Mouse (Mus musculus) megakaryocyte, embryonic 14.5 days (primary cell): ENCODE data around the gene Speer4d. TPM values are rescaled to one million over a fixed set of nuclear protein-coding genes. Genes with fewer than 3 reads are reported as not detected.
"Not testable (repeated sequence)": the region's sequence is repeated elsewhere in the genome, so short reads cannot be mapped to it uniquely, and the experiment has no call there.

Experiments used
- H3K27me3 ChIP-seq: replicated peaks from 2 replicates; pipeline ENCODE3; 2012; ENCODE audit warnings: inconsistent platforms
- H3K36me3 ChIP-seq: replicated peaks from 2 replicates; pipeline ENCODE3; 2012; ENCODE audit warnings: low read length, inconsistent platforms, mixed read lengths
- H3K4me1 ChIP-seq: 2 replicates; pipeline ENCODE4 v1.6.1; 2012; ENCODE audit warnings: inconsistent platforms
- H3K4me3 ChIP-seq: replicated peaks from 2 replicates; pipeline ENCODE3; 2012; ENCODE audit warnings: moderate library complexity, mild to moderate bottlenecking, inconsistent platforms
- H3K9me3 ChIP-seq: 2 replicates; pipeline ENCODE4 v1.6.1; 2012; ENCODE audit warnings: inconsistent platforms
- polyA plus RNA-seq: library from polyadenylated mRNA; stranded (reverse); fragments of >175 nt; gene quantifications from 2 replicates; pipeline ENCODE4 v1.2.3, GENCODE M21; 2012; ENCODE audit warnings: low replicate concordance; ENCODE audit not compliant: insufficient read depth

Gene Speer4d
- polyA plus RNA-seq, 1 experiment = not detected

- H3K36me3 ChIP-seq, H3K27me3 ChIP-seq, H3K4me1 ChIP-seq, H3K9me3 ChIP-seq, H3K4me3 ChIP-seq: not testable (repeated sequence)
Measured at GRCm38 (mm10) chr5:15628136-15628535, 9.3 kb downstream of the Speer4d start.

GRCm38 (mm10) chr5:15630068-15630467 lies 11.2 kb downstream of the Speer4d start:
- H3K4me3 ChIP-seq, H3K36me3 ChIP-seq, H3K9me3 ChIP-seq, H3K27me3 ChIP-seq, H3K4me1 ChIP-seq: not testable (repeated sequence)

- H3K4me1 ChIP-seq, H3K36me3 ChIP-seq: not testable (repeated sequence)
Measured at GRCm38 (mm10) chr5:15637637-15638036, 18.8 kb downstream of the Speer4d start.

GRCm38 (mm10) chr5:15645707-15646106 lies 26.8 kb downstream of the Speer4d start:
- not testable (repeated sequence) for H3K36me3 ChIP-seq, H3K4me1 ChIP-seq, H3K27me3 ChIP-seq, H3K4me3 ChIP-seq, H3K9me3 ChIP-seq

More at GRCm38 (mm10) chr5:15637637-15638036, 18.8 kb downstream of the Speer4d start:
- H3K27me3 ChIP-seq, H3K4me3 ChIP-seq, H3K9me3 ChIP-seq: not testable (repeated sequence)

GRCm38 (mm10) chr5:15652334-15652733 lies 33.5 kb downstream of the Speer4d start:
- not testable (repeated sequence) for H3K4me3 ChIP-seq, H3K4me1 ChIP-seq, H3K36me3 ChIP-seq, H3K9me3 ChIP-seq, H3K27me3 ChIP-seq

GRCm38 (mm10) chr5:15656959-15657358 lies 38.1 kb downstream of the Speer4d start, which contains the start of gene 4930572O03Rik:
Gene 4930572O03Rik (minus strand): TSS chr5:15657059.
- not testable (repeated sequence) for H3K4me1 ChIP-seq, H3K36me3 ChIP-seq, H3K4me3 ChIP-seq, H3K9me3 ChIP-seq, H3K27me3 ChIP-seq

- not testable (repeated sequence) for H3K36me3 ChIP-seq, H3K4me1 ChIP-seq, H3K9me3 ChIP-seq, H3K4me3 ChIP-seq, H3K27me3 ChIP-seq
Measured at GRCm38 (mm10) chr5:15663847-15664246, 45.0 kb downstream of the Speer4d start.

GRCm38 (mm10) chr5:15670789-15671188 lies 51.9 kb downstream of the Speer4d start:
- H3K4me3 ChIP-seq, H3K36me3 ChIP-seq, H3K9me3 ChIP-seq, H3K4me1 ChIP-seq, H3K27me3 ChIP-seq: not testable (repeated sequence)

Other genes starting within 250 kb of the Speer4d start
- not detected in 2 replicates for gene Gm21149, start 142.5 kb upstream of the Speer4d start, polyA plus RNA-seq
- gene Gm21190, start 89.8 kb upstream of the Speer4d start, polyA plus RNA-seq = not detected in 2 replicates
- gene Gm21083, start 41.7 kb upstream of the Speer4d start, polyA plus RNA-seq = not detected in 2 replicates
- not detected in 2 replicates for gene 4930572O03Rik, start 38.0 kb downstream of the Speer4d start, polyA plus RNA-seq
- not detected in 2 replicates for gene Speer4c, start 95.2 kb downstream of the Speer4d start, polyA plus RNA-seq